Mouse (Mus musculus): ENCODE measurements around the gene Plch2.

DNA sequence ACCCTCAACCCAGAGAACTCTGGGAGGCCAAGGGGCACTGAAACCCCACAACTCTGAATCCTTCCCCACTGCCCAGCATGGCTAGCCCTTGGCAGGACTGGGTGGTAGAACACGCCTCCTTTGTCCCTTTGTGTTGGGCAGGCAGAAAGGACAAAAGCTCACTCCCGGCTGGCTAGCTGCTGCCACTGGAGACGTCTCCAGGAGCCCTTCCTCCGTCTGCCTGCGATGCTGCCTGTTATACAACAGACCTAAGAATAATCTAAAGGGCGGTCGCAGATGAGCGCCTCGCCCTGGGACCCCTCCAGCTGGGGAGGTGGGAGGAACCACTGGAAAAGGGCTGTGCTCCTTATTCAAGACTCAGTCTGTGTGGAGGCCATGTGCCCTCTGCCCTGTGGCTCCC is 16.4 kb downstream of the Plch2 start:
- no peak for TF ChIP-seq POLR2A (IDR thresholded peaks at IDR 0.05; ENCODE audit: insufficient read depth, low read length)
- no peak for TF ChIP-seq CTCF (IDR thresholded peaks at IDR 0.05; ENCODE audit: low read depth, low read length)
